Mouse (Mus musculus) ovary, postnatal 36 days (tissue): ENCODE data around the gene Agpat4.
"Not testable (repeated sequence)": the region's sequence is repeated elsewhere in the genome, so short reads cannot be mapped to it uniquely, and the experiment has no call there.

Source experiments
- DNase-seq: peaks from one replicate; pipeline ENCODE4 v3.0.0; 2022; ENCODE audit warnings: low spot score, mixed read lengths

Agpat4 gene

DNA sequence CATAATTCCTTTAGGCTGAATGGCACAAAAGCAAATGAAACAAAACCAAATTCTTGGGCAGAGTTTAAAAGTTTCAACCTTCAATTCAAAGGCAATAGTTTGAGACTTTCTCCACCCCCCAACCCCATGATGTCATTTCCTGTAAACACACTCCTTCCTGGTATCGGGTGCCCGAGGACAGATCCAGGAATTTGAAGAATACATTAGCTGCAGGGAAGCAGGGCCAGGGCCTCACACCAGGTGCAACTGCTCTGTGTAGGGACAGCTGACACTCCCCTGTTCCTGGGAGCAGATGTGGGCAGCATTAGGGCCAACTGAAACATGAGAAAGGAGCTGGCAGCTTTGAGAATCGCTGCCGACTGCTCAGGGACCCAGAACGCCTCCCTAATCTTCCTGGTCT lies 76.6 kb downstream of the Agpat4 start:
- no peak for DNase-seq

DNA sequence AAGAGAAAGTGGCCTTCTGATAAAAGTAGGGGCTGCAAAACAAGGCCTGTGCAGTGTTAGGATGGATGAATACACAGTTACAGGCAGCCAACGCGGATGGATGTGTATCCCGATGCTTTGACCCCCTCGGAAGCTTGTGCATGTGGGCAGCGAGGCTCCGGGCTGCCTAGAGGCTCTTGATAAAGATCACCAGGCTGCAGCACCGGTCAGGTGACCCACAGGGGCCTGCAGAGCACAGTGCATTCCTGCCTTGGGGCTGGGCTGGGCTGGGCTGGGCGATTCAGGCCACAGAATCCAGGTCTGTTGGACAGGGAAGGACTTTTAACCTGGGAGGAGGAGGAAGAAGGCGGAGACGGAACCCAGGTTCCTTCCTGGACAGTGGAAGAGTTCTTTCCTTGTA lies 77.1 kb downstream of the Agpat4 start:
- DNase-seq = no peak

GRCm38 (mm10) chr17:12199933-12200332 lies 81.4 kb downstream of the Agpat4 start:
- no peak for DNase-seq

DNA sequence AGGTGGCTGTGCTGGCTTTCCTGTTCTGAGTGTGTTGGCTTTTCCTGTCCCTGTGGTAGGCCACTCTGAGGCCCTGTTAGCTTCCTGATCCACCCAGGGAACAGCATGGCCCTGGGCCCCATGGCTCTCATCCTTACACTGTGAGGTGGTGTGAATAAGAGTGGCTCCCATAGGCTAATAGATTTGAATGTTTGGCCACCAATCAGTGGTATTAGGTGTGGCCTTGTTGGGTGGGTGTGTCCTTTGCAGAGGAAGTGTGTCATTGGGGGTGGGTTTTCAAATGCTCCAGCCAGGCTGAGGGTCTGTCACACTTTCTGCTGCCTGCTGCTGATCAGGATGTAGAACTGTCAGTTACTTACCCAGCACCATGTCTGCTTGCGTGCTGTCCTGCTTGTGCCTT lies 82.6 kb downstream of the Agpat4 start:
- no peak for DNase-seq

GRCm38 (mm10) chr17:12203414-12203897 lies 85.0 kb downstream of the Agpat4 start:
- no peak for DNase-seq

DNA sequence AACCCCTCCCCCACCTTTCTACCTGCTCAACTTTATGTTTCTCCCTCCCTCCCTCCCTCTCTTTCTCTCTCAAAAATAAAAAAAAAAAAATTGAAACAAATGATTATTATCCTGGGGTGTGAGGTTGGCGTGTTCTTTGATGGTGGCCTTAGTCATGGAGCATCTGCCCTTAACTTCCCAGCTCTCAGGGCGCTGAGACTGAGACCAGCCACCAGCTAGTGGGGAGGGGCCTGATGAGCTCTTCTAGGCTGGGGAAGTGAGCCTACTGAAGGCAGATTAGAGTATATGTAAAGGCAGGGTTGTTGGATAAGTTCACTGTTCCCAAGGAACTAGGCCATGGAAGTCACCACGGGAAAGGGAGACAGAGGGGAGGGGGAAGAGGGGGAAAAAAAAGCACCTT lies 85.7 kb downstream of the Agpat4 start:
- no peak for DNase-seq

- no peak for DNase-seq
Observed at GRCm38 (mm10) chr17:12204689-12205014, 86.1 kb downstream of the Agpat4 start.

DNA sequence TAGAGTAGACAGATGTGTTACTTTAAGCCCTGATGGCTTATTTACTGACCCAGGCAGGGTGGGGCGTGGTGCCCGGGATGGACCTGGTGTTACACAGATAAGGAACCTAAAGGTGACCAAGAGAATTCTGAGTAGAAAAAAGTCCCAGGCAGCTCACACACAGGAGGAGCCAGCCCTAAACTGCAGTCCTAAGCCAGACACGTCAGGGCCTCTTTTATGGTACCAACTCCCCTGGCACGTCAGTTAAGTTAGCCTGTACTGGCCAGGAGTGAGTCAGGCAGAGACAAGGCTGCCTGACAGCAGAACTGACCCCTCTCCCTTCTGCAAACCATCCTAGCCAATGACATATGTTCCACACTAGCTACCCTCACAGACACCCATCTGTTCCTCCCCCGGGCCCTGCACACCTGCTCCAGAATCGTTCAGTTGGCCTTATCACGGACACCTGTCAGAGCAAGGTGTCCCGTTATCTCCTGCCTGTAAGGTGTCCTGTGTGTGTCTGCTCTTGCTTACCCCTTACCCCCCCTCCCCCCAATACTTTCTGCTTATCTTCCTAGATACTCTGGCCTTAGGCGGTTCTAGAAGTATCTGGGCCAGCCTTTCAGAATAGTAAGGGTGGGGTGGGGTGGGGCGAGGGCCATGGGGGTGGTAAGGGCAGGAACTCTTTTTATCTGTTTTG lies 86.7 kb downstream of the Agpat4 start:
- DNase-seq = no peak

- DNase-seq = no peak
Observed at GRCm38 (mm10) chr17:12205694-12206075, 87.2 kb downstream of the Agpat4 start.

DNA sequence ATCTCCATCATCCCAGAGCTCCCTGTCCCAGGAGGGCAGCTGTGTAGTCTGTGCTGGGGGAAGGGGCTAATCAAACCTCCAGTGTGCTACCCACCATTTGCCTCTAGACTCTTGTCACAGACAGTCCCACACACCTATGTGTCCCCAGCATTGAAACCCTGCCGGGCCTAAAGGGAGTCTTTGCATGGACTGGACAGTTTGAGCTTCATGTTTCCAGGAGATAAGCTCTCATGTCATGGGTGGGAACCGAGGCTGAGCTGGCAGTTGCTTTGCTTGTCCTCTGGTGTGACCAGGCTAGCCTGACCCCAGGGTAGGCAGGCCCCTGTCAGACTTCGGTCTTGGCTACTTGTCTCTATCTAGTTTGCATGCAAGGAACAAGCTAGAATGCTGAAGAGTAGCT lies 87.7 kb downstream of the Agpat4 start:
- DNase-seq = no peak

DNA sequence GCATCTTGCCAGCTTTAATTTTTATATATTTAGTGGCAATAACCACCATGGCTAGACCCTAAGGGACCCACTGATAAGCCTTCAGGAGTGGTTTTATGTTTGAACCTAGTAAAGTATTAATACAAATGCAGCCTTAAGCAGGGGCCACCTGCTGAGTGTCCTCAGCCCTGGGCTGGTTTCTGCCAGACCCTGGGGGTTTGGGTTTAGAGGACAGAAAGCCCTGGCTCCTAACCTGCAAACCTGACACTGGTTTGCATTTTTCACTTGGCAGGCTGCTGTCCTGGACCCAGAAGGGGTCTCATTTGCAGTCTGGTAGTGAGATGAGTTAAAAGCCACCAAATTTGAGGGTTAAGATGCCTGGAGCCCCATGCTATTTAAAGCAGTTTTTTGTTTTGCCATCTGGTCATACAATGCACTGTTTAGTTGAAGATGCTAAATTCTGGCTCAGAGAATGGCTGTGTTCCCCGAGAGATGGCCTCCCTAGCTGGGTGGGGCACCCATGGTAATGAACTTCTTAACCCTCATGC lies 88.6 kb downstream of the Agpat4 start:
- DNase-seq = no peak

DNA sequence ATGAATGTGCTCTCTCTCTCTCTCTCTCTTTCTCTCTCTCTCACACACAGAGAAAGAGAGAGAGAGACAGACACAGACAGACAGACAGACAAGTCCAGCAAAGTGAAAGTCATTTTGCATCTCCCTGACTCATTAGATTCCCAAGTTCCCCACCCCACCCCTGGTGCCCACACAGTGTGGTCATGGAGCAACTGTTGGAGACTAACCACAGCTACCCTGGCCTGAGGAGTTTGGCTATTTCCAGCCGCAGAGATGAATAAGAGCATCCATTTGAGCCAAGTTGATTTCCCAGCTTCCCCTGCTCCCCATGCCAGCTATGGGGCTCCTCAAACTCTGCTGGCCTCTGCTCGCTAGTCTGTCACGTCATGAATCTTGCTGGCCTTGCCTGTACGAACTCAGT lies 91.0 kb downstream of the Agpat4 start:
- DNase-seq = no peak

DNA sequence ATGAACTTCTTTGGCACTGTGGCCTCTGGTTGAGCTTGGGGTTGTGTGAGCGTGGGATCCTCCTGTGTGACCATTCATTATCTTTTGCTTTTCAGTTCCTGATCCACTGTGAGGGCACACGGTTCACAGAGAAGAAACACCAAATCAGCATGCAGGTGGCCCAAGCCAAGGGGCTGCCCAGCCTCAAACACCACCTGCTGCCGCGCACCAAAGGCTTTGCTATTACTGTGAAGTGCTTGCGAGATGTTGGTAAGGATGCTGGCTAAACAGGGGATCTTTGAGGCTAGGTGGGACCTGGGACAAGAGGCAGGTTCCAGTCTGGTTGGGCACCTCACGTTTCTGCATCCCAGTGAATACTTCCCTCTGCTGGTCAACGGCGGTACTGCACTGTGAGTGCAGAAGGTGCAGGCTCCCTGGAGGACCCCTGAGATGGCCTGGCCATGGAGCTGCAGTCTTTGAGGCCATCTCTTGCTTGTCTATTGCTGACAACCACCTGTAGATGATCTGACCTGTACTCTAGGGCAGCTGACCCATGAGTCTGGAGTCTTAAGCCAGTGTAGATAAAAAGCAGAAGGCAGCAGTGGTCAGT lies 92.1 kb downstream of the Agpat4 start:
- DNase-seq = peak; percentile 83

DNA sequence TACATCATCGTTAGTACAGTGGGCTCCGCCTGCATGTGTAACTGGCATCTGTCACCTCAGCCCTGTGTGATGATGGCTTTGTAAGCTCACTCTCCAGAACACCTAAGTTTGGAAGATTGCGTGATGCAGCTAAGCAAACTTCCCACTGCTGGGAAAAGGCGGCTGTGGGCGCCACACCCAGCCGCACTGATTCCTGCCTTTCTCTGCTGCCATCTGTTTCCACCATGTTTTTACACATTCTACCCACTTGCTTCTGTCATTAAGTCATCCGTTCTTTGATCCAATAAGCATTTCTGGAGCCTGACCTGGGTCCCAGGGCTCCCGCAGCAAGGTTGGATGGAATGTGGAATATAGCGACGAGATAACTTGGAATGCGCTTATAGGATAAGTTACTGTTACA lies 93.4 kb downstream of the Agpat4 start:
- no peak for DNase-seq

GRCm38 (mm10) chr17:12212341-12212740 lies 93.8 kb downstream of the Agpat4 start:
- no peak for DNase-seq

DNA sequence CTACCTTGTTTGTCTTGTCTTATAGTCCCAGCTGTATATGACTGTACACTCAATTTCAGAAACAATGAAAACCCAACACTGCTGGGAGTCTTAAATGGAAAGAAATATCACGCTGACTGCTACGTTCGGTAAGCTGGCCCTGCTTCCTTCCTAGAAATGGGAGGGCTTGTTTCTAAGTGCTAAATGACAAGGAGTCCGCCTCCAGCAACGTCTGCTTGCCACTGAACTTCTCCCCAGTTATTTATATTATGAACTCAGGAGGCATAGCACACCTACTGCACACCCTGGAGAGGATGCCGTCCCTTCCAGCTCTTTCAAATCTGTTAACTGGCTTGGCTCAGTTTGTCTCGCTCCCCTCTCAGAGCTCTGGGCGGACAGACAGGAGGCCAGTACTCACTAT lies 94.9 kb downstream of the Agpat4 start:
- DNase-seq = no peak

- DNase-seq = no peak
Observed at GRCm38 (mm10) chr17:12216224-12216623, 97.7 kb downstream of the Agpat4 start.

- DNase-seq = no peak
Observed at GRCm38 (mm10) chr17:12221926-12222325, 103.4 kb downstream of the Agpat4 start.

DNA sequence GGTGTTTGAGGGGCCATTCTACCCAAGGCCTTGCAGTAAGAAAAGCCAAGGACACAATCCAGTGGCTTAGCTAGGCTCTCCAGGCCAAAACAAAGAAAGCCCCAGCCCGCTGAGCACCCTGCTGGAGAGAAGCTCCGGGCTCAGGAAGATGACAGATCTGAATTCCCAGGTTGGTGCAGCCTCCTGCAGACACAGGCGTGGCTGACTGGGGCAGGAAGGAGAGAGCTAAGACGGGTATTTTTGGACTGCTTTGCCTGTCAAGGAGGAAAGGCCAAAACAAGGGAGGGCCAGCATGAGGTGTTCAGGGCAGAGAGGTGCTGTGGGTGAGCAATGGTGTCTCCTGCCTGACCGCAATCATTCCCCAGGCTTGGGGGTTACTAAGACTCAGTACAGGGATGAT lies 105.2 kb downstream of the Agpat4 start:
- DNase-seq = no peak

DNA sequence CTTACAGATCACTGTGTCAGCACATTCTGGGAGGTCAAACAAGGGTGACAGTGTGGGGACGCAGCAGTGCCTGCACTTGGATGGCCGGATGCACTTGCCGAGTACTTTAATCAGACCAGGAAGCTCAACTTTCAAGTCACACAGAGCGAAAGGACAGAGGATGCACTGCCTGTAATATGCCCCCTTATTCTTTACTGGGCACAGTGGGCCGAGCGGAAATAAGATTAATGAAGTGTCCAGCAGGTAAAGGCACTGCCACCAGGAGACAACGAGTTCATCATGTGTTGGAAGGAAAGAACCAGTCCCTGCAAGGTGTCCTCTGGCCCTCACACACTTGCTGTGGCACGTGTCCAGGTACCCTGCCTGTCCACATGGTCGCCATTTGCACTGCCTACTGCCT lies 105.6 kb downstream of the Agpat4 start:
- DNase-seq = no peak

DNA sequence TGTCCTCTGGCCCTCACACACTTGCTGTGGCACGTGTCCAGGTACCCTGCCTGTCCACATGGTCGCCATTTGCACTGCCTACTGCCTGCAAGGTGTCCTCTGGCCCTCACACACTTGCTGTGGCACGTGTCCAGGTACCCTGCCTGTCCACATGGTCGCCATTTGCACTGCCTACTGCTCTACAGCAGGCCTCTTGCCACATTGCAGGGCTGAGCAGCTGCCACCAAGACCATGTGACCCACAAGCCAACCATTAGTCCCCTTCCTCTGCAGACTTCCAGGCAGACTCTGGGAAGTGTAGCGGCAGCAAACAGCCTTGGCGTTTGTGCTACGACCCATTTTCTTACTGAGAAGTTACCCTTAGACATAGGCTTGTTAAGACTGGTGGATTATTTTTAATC lies 106.0 kb downstream of the Agpat4 start:
- not testable (repeated sequence) for DNase-seq

GRCm38 (mm10) chr17:12225227-12225626 lies 106.7 kb downstream of the Agpat4 start:
- no peak for DNase-seq

- DNase-seq = no peak
Observed at GRCm38 (mm10) chr17:12226551-12226950, 108.0 kb downstream of the Agpat4 start.

- no peak for DNase-seq
Observed at GRCm38 (mm10) chr17:12228001-12228400, 109.5 kb downstream of the Agpat4 start.
